Mouse (Mus musculus): ENCODE measurements around the gene Dthd1.

Gene Dthd1

GRCm38 (mm10) chr5:62813402-62814071 lies at the start of gene Dthd1:
Gene Dthd1, plus strand, starts transcription at chr5:62813823.
- no peak for DNase-seq

GRCm38 (mm10) chr5:62764161-62764560 lies 49.5 kb upstream of the Dthd1 start:
- DNase-seq, result no peak

GRCm38 (mm10) chr5:62765459-62765783 lies 48.2 kb upstream of the Dthd1 start:
- DNase-seq, result no peak

GRCm38 (mm10) chr5:62765784-62766701 lies 47.6 kb upstream of the Dthd1 start, which contains the start of gene Arap2:
Gene Arap2, minus strand, starts transcription at chr5:62766159.
- peak; percentile 80 to 88 for DNase-seq

- DNase-seq, result no peak
These were observed 41.6 kb upstream of the Dthd1 start for GRCm38 (mm10) chr5:62771775-62772599.

GRCm38 (mm10) chr5:62777804-62778203 lies 35.8 kb upstream of the Dthd1 start:
- no peak for DNase-seq

GRCm38 (mm10) chr5:62778682-62779081 lies 34.9 kb upstream of the Dthd1 start:
- peak; percentile 41 to 60 for DNase-seq

GRCm38 (mm10) chr5:62786809-62787208 lies 26.8 kb upstream of the Dthd1 start:
- no peak for DNase-seq

GRCm38 (mm10) chr5:62790921-62791564 lies 22.6 kb upstream of the Dthd1 start:
- no peak for DNase-seq

- DNase-seq, result no peak
These were observed 20.8 kb upstream of the Dthd1 start for GRCm38 (mm10) chr5:62792776-62793175.

- DNase-seq, result no peak
These were observed 420 bp downstream of the Dthd1 start for GRCm38 (mm10) chr5:62814072-62814414.

- no peak for DNase-seq
These were observed 2.1 kb downstream of the Dthd1 start for GRCm38 (mm10) chr5:62815741-62816140.

GRCm38 (mm10) chr5:62819567-62819966 lies 5.9 kb downstream of the Dthd1 start:
- no peak for DNase-seq

GRCm38 (mm10) chr5:62820363-62821271 lies 7.0 kb downstream of the Dthd1 start:
- no peak for DNase-seq

- DNase-seq, result no peak
These were observed 29.5 kb downstream of the Dthd1 start for GRCm38 (mm10) chr5:62842955-62843730.

- DNase-seq, result no peak
These were observed 33.0 kb downstream of the Dthd1 start for GRCm38 (mm10) chr5:62846571-62847131.

- DNase-seq, result no peak
These were observed 37.7 kb downstream of the Dthd1 start for GRCm38 (mm10) chr5:62851337-62851736.

- no peak for DNase-seq
These were observed 40.8 kb downstream of the Dthd1 start for GRCm38 (mm10) chr5:62854361-62854844.

GRCm38 (mm10) chr5:62857502-62857901 lies 43.9 kb downstream of the Dthd1 start:
- DNase-seq, result no peak

- peak; percentile 51 to 70 for DNase-seq
These were observed 44.7 kb downstream of the Dthd1 start for GRCm38 (mm10) chr5:62858282-62858681.
